Mouse (Mus musculus) ES-Bruce4 (cell line): ENCODE measurements at regions not wholly inside any gene's neighbourhood (a gene's known extent, or its start where the extent isn't known, plus 50 kb on each side); places are given as distances from the start of the nearest gene placed in this dataset.

Experiments
- CTCF ChIP-seq: IDR thresholded peaks from one replicate; pipeline ENCODE4 v1.8.1; 2011; ENCODE audit warnings: low read depth, low read length
- EP300 ChIP-seq: IDR thresholded peaks from 2 replicates; pipeline ENCODE4 v1.6.1; 2011; ENCODE audit warnings: low read depth, low read length; ENCODE audit not compliant: insufficient read depth
- POLR2A ChIP-seq: IDR thresholded peaks from one replicate; pipeline ENCODE4 v1.8.1; 2011; ENCODE audit warnings: low read length; ENCODE audit not compliant: insufficient read depth

- TF ChIP-seq EP300 (no peak), POLR2A (no peak), CTCF (no peak)
Observed at GRCm38 (mm10) chr12:112331061-112331460, 158.2 kb upstream of the A530016L24Rik start.
